Mouse (Mus musculus) liver, embryonic 12.5 days (tissue): ENCODE measurements at regions not wholly inside any gene's neighbourhood (a gene's known extent, or its start where the extent isn't known, plus 50 kb on each side); places are given as distances from the start of the nearest gene placed in this dataset.
"Not testable (repeated sequence)": the region's sequence is repeated elsewhere in the genome, so short reads cannot be mapped to it uniquely, and the experiment has no call there.

Source experiments
- ATAC-seq: fragments of 200-750 bp; cut with Nextera tagmentation; 2 replicates; pipeline ENCODE4 v1.8.0; 2017; ENCODE audit warnings: moderate number of reproducible peaks, mild to moderate bottlenecking, moderate library complexity
- H3K27ac ChIP-seq: fragments of 300-500 bp; sonication (generic); 2 replicates; pipeline ENCODE4 v1.5.1; 2016; ENCODE audit warnings: mild to moderate bottlenecking
- H3K27me3 ChIP-seq: fragments of 300-500 bp; sonication (generic); replicated peaks from 2 replicates; pipeline ENCODE4 v1.6.1; 2016; ENCODE audit warnings: mild to moderate bottlenecking, moderate library complexity
- H3K36me3 ChIP-seq: fragments of 300-500 bp; sonication (generic); 2 replicates; pipeline ENCODE4 v1.6.1; 2016; ENCODE audit warnings: mild to moderate bottlenecking, moderate library complexity
- H3K4me1 ChIP-seq: fragments of 300-500 bp; sonication (generic); 2 replicates; pipeline ENCODE4 v1.6.1; 2016
- H3K4me2 ChIP-seq: fragments of 300-500 bp; sonication (generic); 2 replicates; pipeline ENCODE4 v1.6.1; 2016; ENCODE audit warnings: mild to moderate bottlenecking, moderate library complexity
- H3K4me3 ChIP-seq: fragments of 300-500 bp; sonication (generic); 2 replicates; pipeline ENCODE4 v1.5.1; 2016; ENCODE audit warnings: mild to moderate bottlenecking, moderate library complexity
- H3K9ac ChIP-seq: fragments of 300-500 bp; sonication (generic); 2 replicates; pipeline ENCODE4 v1.6.1; 2016; ENCODE audit warnings: mild to moderate bottlenecking, moderate library complexity
- H3K9me3 ChIP-seq: fragments of 300-500 bp; sonication (generic); replicated peaks from 2 replicates; pipeline ENCODE4 v1.6.1; 2016; ENCODE audit warnings: mild to moderate bottlenecking, moderate library complexity
- WGBS: fragments of 180-500 bp; shearing (Covaris S2); methylation state at CpG from one replicate; pipeline ENCODE4 v1.1.7; 2016; ENCODE audit not compliant: insufficient replicate concordance; 5-methylcytosine and 5-hydroxymethylcytosine counted together

DNA sequence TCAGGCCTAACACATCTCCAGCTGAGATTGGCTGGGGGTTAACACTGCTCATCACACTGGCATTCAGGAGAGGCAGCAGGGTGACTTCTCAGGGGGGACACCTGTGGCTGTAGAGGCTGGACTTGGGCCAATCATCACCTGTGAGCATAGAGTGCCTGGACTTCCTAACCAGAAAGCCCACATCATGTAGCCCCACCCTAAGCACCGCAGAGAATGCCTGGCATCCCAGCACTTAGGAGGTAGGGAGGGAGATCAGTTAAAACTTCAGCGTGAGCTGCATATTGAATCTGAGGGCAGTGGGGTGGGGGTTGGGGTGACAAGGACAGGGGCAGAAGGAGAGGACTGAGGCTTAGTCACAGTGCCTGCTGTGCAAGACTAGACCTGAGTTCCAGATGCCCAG, 208.7 kb upstream of the Arid2 start:
- H3K9me3 ChIP-seq = no peaks in the 10 kb centered on the region
- H3K4me1 ChIP-seq = no peaks in the 10 kb centered on the region
- H3K36me3 ChIP-seq = no peaks in the 10 kb centered on the region
- H3K9ac ChIP-seq = no peak overlapping the region
- no peak overlapping the region for H3K27ac ChIP-seq
- H3K27me3 ChIP-seq = 0 out of 2 replicates have a peak, but pooled peaks cover 4% of the 10 kb centered on the region
- no peak overlapping the region for H3K4me2 ChIP-seq
- 36% methylated on average over 2 of the region's 2 CpGs for WGBS
- H3K4me3 ChIP-seq = no peak overlapping the region
- ATAC-seq = no peak

DNA sequence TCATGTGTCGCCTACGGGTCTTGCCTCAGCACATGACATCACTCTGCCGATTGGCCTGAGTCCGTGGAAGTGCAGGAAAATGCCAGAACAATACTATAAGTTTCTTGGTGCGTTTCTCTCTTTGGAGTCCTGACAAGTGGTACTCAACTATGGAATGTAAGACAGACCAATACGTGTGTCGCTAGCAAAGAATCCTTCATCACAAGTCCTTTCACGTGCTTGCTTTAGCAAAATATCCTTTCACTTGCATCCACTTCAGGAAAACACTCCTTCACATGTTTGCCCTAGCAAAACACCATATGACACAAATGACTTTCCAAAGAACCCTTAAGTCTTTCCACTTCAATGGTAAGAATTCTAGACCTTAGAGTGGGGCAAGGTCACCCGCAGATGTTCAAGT, 197.6 kb upstream of the Arid2 start:
- no peaks in the 10 kb centered on the region for H3K27me3 ChIP-seq
- no peaks in the 10 kb centered on the region for H3K9me3 ChIP-seq
- no peaks in the 10 kb centered on the region for H3K36me3 ChIP-seq
- 74% methylated on average over 9 of the region's 9 CpGs for WGBS
- no peaks in the 10 kb centered on the region for H3K4me1 ChIP-seq
- no peak for ATAC-seq
- H3K4me3 ChIP-seq = no peak overlapping the region
- no peak overlapping the region for H3K9ac ChIP-seq
- H3K27ac ChIP-seq = no peak overlapping the region
- no peak overlapping the region for H3K4me2 ChIP-seq

DNA sequence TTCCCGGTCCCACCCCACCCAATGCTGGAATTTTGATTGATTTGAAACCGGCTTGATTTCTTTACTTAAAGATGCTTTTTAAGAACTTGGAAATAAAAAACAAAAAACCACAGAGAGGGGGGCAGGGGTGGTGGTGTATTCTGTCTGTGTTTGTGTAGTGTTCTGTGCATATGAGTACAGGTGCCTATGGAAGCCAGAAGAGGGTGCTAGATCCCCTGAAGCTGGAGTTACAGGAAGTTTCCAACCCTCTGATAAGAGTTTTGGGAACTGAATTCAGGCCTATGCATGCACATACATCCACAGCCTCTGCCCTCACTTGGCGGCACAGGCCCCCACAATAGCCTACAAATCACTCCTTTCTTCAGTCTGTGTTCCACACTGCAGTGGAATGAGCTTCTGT, 190.9 kb upstream of the Arid2 start:
- Histone ChIP-seq H3K4me2 (no peak overlapping the region), H3K27me3 (no peaks in the 10 kb centered on the region), H3K4me3 (no peak overlapping the region), H3K9ac (no peak overlapping the region), H3K9me3 (no peaks in the 10 kb centered on the region), H3K36me3 (no peaks in the 10 kb centered on the region), H3K4me1 (no peaks in the 10 kb centered on the region), H3K27ac (no peak overlapping the region)
- 56% methylated on average over 3 of the region's 3 CpGs for WGBS
- ATAC-seq = no peak

DNA sequence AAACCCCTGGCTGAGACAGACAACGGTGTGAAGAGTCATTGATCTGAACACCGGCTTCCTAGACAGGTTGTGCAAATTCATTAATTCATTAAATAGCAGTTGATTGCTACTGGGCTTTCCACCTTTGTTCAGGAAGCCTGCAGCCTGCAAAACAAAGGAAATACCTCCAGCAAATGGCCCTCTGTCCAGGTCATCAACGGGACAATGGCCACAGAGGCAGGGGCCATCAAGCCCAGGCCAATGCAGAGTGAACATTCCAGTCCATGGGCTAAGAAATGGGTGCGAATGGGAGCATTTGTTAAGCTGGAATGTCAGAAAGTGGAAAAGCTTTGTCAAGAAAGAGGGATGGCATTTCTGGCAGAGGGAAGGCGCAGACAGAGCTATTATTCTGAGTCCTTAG, 188.5 kb upstream of the Arid2 start:
- Histone ChIP-seq H3K27me3 (no peaks in the 10 kb centered on the region), H3K4me1 (no peaks in the 10 kb centered on the region), H3K27ac (no peak overlapping the region), H3K4me3 (no peak overlapping the region), H3K9me3 (no peaks in the 10 kb centered on the region), H3K36me3 (no peaks in the 10 kb centered on the region), H3K4me2 (no peak overlapping the region), H3K9ac (no peak overlapping the region)
- WGBS = 67% methylated on average over 5 of the region's 5 CpGs
- ATAC-seq = no peak

DNA sequence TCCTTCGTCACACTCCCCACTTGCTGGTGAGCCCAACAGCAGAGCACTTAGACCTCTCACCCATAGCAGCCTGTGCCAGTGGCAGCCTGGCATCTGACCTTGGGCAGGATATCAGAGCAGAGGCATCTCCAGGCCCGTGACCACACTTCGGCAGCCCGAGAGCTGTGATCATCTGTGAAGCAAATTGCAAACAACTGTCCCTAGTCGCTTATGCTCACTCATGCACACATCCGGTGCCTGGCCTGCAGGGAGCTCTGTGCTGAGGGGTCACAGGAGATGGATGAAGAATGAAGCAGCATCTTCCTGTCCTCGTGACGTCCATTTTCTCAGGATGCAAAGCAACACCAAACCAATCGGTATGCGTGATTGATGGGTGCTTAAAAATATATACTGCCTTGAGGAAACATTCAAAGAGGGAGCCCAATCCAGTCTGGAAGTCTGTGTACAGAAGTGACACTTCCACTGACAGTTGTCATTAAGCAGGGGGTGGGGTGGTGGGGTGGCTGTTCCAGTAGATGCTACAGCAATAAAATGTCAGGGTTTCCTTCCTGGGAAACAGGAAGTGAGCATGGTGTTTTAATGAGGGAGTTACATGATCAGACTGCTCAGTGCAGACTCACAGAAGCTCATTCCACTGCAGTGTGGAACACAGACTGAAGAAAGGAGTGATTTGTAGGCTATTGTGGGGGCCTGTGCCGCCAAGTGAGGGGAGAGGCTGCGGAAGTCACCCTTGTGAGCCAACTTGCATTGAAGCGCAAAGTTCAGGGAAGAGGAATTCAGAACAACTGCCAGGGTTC, 187.3 kb upstream of the Arid2 start:
- H3K9me3 ChIP-seq, H3K4me2 ChIP-seq, H3K9ac ChIP-seq, H3K36me3 ChIP-seq, H3K4me1 ChIP-seq, H3K27me3 ChIP-seq, H3K4me3 ChIP-seq, H3K27ac ChIP-seq, ATAC-seq: not testable (repeated sequence)
- WGBS = 71% methylated on average over 13 of the region's 13 CpGs

DNA sequence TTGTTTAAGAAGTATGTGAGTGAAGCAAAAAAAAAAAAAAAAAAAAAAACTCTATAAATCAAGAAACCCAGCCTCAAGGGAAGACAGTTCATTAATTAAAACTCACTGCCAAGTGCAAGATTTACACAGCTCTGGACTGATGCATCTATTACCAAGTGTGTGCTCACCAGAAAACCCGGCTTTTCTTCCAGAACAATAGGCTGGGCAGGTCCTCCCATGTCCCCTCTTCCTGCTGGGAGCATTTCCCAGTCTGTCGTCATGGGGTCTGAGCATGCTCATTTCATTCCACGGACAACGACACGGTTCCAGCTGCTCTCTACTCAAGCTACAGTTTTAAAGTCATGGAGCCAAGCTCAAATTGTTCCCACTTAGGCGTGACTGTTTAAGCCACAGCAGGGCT, 183.6 kb upstream of the Arid2 start:
- H3K4me1 ChIP-seq = no peaks in the 10 kb centered on the region
- 52% methylated on average over 6 of the region's 6 CpGs for WGBS
- no peak overlapping the region for H3K9ac ChIP-seq
- H3K9me3 ChIP-seq = no peaks in the 10 kb centered on the region
- no peak for ATAC-seq
- H3K4me3 ChIP-seq = no peak overlapping the region
- H3K36me3 ChIP-seq = no peaks in the 10 kb centered on the region
- H3K27ac ChIP-seq = no peak overlapping the region
- no peaks in the 10 kb centered on the region for H3K27me3 ChIP-seq
- no peak overlapping the region for H3K4me2 ChIP-seq

DNA sequence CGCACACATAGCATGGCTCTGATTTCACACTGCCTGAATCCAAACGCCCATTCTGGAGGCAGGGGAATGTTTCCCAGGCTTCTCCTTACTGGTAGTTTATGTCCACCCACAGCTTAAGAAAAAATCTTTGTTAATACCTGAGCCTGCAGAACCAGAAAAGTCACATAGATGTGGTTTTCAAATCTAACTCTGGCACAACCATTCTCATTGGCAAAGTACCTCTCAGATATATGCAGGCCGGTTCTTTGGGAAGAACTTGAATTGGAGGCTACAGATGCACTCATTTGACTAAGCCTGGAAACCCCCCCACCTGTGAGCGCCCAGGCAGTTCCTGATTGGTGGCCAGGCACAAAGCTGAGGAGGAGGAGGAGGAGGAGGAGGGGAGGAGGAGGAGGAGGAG, 179.8 kb upstream of the Arid2 start:
- H3K4me2 ChIP-seq = no peak overlapping the region
- H3K4me1 ChIP-seq = no peaks in the 10 kb centered on the region
- H3K4me3 ChIP-seq = no peak overlapping the region
- no peak overlapping the region for H3K27ac ChIP-seq
- no peaks in the 10 kb centered on the region for H3K36me3 ChIP-seq
- no peaks in the 10 kb centered on the region for H3K27me3 ChIP-seq
- WGBS = 46% methylated on average over 4 of the region's 4 CpGs
- ATAC-seq = no peak
- no peaks in the 10 kb centered on the region for H3K9me3 ChIP-seq
- H3K9ac ChIP-seq = no peak overlapping the region

DNA sequence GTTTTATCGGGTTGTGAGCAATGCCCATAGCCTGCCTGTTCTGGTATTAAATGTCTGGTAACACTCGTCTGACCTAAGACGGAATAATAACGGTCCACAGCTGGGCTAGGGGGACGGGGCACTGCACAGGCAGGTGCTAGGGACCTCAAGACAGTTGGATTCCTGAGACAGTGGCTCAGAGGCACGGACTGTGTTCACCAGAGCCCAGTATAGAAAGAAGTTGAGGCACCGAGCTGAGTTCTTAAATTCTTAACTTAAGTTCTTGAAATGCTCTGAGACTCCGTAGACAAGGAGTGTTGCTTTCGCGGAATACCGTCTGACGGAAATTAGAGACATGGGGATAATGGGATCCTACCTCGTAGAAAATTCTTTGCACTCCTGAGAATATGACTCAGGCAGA, 174.2 kb upstream of the Arid2 start:
- Histone ChIP-seq H3K9me3 (no peaks in the 10 kb centered on the region), H3K4me3 (no peak overlapping the region), H3K27ac (no peak overlapping the region), H3K4me2 (no peak overlapping the region), H3K4me1 (no peaks in the 10 kb centered on the region), H3K36me3 (no peaks in the 10 kb centered on the region), H3K27me3 (peaks cover 14% of the 10 kb centered on the region; the same call in 1 of the 2 replicates), H3K9ac (no peak overlapping the region)
- 79% methylated on average over 13 of the region's 13 CpGs for WGBS
- no peak for ATAC-seq

DNA sequence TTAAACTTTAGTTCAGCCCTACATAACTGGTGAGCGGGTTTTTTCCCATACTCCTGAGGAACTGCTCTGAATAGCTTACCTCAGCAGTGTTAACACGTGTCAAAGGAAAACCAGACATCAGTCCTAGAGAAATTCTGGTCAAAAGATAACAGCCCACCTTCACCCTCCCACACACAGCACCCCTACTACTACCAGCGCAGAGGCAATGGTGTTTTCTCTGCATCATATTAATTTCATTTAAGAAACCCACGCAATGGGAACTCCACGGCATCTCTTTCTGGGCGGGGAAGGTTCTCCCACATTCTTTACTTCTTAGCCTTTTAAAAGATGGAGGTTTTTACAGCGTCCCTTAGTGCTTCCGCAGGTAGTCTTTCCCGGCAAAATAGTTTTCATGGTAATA, 172.7 kb upstream of the Arid2 start:
- no peaks in the 10 kb centered on the region for H3K4me1 ChIP-seq
- no peak overlapping the region for H3K9ac ChIP-seq
- peaks cover 14% of the 10 kb centered on the region; the same call in 1 of the 2 replicates for H3K27me3 ChIP-seq
- H3K36me3 ChIP-seq = no peaks in the 10 kb centered on the region
- no peak overlapping the region for H3K4me3 ChIP-seq
- H3K4me2 ChIP-seq = no peak overlapping the region
- H3K9me3 ChIP-seq = no peaks in the 10 kb centered on the region
- no peak overlapping the region for H3K27ac ChIP-seq
- no peak for ATAC-seq
- WGBS = 45% methylated on average over 9 of the region's 9 CpGs

DNA sequence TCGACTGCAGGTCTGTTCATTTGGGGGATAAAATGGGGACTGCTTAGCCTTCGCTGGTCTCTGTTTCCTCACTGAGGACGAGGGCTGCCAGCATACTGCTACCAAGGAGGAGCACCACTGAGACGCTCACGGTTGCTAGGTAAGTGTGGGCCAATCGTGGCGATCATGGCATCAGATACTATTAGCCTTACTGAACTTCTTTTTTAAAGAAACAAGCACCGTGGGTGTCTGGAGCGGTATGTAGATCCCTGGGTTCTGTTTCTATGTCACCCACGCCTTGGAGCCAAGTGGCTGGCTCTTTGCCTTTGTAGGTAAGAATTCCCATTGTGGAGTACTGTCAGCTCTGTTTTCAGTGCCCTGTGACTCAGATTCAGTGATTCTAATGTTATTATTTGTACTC, 172.1 kb upstream of the Arid2 start:
- no peak overlapping the region for H3K4me2 ChIP-seq
- H3K9ac ChIP-seq = no peak overlapping the region
- no peaks in the 10 kb centered on the region for H3K4me1 ChIP-seq
- H3K27ac ChIP-seq = no peak overlapping the region
- H3K9me3 ChIP-seq = no peaks in the 10 kb centered on the region
- no peaks in the 10 kb centered on the region for H3K36me3 ChIP-seq
- no peak overlapping the region for H3K4me3 ChIP-seq
- ATAC-seq = no peak
- H3K27me3 ChIP-seq = peaks cover 14% of the 10 kb centered on the region; the same call in 1 of the 2 replicates
- 30% methylated on average over 10 of the region's 10 CpGs for WGBS

DNA sequence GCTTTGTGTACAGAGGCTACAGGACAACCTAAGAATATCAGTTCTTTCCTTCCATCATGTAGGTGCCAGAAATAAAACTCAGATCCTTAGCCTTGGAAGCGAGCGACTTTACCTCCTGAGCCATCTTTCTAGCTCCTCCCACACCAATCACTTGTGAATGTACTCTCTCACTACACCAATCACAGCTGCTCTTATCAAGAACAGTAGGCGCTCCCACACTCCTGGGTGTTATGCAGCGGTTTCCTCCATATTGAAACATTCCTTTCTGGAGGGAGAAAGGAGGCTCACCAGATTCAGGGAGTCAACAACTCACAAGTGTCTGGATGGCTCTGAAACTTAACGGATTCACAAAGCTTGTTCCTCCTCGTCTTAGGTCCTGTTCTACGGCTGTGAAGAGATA, 168.1 kb upstream of the Arid2 start:
- ATAC-seq = no peak
- WGBS = 77% methylated on average over 7 of the region's 7 CpGs
- H3K4me1 ChIP-seq = no peaks in the 10 kb centered on the region
- no peaks in the 10 kb centered on the region for H3K36me3 ChIP-seq
- H3K27ac ChIP-seq = no peak overlapping the region
- H3K4me2 ChIP-seq = no peak overlapping the region
- H3K9me3 ChIP-seq = no peaks in the 10 kb centered on the region
- peaks cover 8% of the 10 kb centered on the region; the same call in 1 of the 2 replicates for H3K27me3 ChIP-seq
- no peak overlapping the region for H3K9ac ChIP-seq
- no peak overlapping the region for H3K4me3 ChIP-seq

DNA sequence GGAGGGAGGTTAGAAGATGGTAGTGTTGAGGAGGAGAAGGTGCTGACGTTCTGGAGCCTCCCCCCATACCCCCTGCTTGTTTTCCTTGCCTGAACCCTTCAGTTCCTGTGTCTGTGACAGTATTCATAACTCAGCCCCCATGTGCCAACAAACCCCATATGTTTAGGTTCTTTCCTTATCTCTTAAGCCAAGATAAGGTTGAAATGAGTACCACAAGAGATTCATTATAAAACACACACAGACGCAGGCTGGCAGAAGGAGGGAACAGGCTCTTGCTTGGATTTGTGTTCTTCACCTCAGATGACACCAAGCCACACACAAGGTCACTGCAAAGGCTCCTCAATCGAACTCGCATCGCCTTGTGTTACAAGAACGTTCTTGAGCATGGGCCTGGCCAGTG, 162.9 kb upstream of the Arid2 start:
- 59% methylated on average over 6 of the region's 6 CpGs for WGBS
- Histone ChIP-seq H3K27me3 (no peaks in the 10 kb centered on the region), H3K36me3 (no peaks in the 10 kb centered on the region), H3K9me3 (no peaks in the 10 kb centered on the region), H3K4me3 (no peak overlapping the region), H3K27ac (no peak overlapping the region), H3K4me1 (no peaks in the 10 kb centered on the region), H3K9ac (no peak overlapping the region), H3K4me2 (no peak overlapping the region)
- no peak for ATAC-seq

DNA sequence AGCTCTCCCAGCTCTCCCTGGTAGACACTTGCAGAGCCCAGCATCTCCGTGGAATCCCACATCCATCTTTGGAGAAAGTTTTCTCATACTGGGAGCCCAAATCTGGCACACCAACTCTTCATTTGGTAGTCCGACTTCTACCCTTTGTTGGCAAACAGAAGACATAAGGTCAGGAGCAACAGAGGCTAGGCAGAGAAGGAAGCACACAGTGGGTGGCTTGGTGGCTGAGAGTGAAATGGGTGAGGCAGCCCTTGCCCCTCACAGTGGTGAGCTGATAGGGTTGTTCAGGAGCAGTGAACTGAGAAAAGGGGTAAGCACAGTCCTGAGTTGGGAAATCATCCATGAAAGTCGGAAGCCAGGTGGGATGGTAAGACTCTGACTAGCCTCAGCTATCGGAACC, 157.6 kb upstream of the Arid2 start:
- WGBS = 68% methylated on average over 4 of the region's 4 CpGs
- no peak for ATAC-seq

More for the DNA sequence above, 157.6 kb upstream of the Arid2 start:
- Histone ChIP-seq H3K4me2 (no peak overlapping the region), H3K27me3 (no peaks in the 10 kb centered on the region), H3K36me3 (no peaks in the 10 kb centered on the region), H3K4me3 (no peak overlapping the region), H3K9ac (no peak overlapping the region), H3K4me1 (no peaks in the 10 kb centered on the region), H3K27ac (no peak overlapping the region), H3K9me3 (no peaks in the 10 kb centered on the region)
